Mouse (Mus musculus) layer of hippocampus, postnatal 36 days (tissue): Measurements from ENCODE around the gene Rtl5. TPM values are rescaled to one million over a fixed set of nuclear protein-coding genes. Genes with fewer than 3 reads are reported as not detected.

Source experiments
- total RNA-seq, 2 experiments: library from RNA; stranded (reverse); gene quantifications; 2 replicates each; pipeline ENCODE4 v1.2.3; 2021

The Rtl5 gene
- total RNA-seq, 2 experiments from 2014 or later = 10.0 to 12.1 TPM

Other genes starting within 250 kb of the Rtl5 start
- gene Nhsl2, start 221.9 kb downstream of the Rtl5 start, total RNA-seq = 10 to 100 TPM; 48.7 to 58.8 TPM
- 10 to 100 TPM; 33.5 to 35.8 TPM for gene Pin4, start 48.1 kb upstream of the Rtl5 start, total RNA-seq
- gene Ercc6l, start 85.8 kb upstream of the Rtl5 start, total RNA-seq = under 1 TPM; 0.13 to 0.17 TPM
- gene Rps4x, start 118.1 kb upstream of the Rtl5 start, total RNA-seq = 100 to 1,000 TPM; 475 to 493 TPM
- gene Cited1, start 180.9 kb upstream of the Rtl5 start, total RNA-seq = 1 to 10 TPM; 1.1 to 2.0 TPM